Mouse (Mus musculus): ENCODE data around the gene R3hdm2. TPM values are rescaled to one million over a fixed set of nuclear protein-coding genes. Genes with fewer than 3 reads are reported as not detected.

Gene R3hdm2
- total and polyA plus RNA-seq, 2 experiments from 2014 or later = 39.3 to 60.6 TPM

DNA sequence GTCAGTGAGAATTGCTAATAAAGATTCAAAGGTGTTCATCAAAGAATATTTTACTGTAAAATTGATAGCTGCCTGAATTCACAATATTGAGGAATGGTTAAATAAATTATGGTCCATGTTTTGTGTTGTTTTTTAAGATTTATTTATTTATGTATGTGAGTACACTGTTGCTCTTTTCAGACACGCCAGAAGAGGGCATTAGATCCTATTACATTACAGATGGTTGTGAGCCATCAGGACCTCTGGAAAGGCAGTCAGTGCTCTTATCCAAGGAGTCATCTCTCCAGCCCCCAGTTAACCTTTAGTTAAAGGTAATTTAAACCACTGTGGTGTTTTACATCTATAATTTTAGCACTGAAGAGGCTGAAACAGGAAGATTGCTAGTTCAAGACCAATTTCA, 49.4 kb downstream of the R3hdm2 start:
- ATAC-seq (no peak), DNase-seq (ENCODE audit: low spot score) (no peak)
- Histone ChIP-seq H3K4me1 (ENCODE audit: insufficient read depth, low read length) (no peaks in the 10 kb centered on the region), H3K4me2 (ENCODE audit: low read depth, low read length) (no peak overlapping the region), H3K27me3 (ENCODE audit: insufficient read depth, low read length) (no peaks in the 10 kb centered on the region), H3K27ac (no peak overlapping the region), H3K9ac (replicated peaks; ENCODE audit: low read length) (no peak overlapping the region), H3K9me3 (ENCODE audit: low read length) (no peaks in the 10 kb centered on the region), H3K4me3 (ENCODE audit: low read length) (no peak overlapping the region), H3K36me3 (ENCODE audit: insufficient read depth, low read length) (no peaks in the 10 kb centered on the region)
- 70% methylated on average over 1 of the region's 1 CpGs for WGBS
- peak; percentile 32 for TF ChIP-seq CTCF (IDR thresholded peaks at IDR 0.05; ENCODE audit: low read depth)

GRCm38 (mm10) chr10:127432466-127432865, 52.3 kb downstream of the R3hdm2 start:
- DNase-seq (ENCODE audit: low spot score) (no peak), ATAC-seq (no peak)
- H3K9me3 ChIP-seq (ENCODE audit: low read length) = no peaks in the 10 kb centered on the region
- no peaks in the 10 kb centered on the region for H3K4me1 ChIP-seq (ENCODE audit: insufficient read depth, low read length)
- no peak overlapping the region for H3K9ac ChIP-seq (replicated peaks; ENCODE audit: low read length)
- no peaks in the 10 kb centered on the region; the same call in 1 of the 2 replicates for H3K36me3 ChIP-seq (ENCODE audit: insufficient read depth, low read length)
- 97% methylated on average over 4 of the region's 4 CpGs for WGBS
- no peak overlapping the region for H3K27ac ChIP-seq
- H3K4me3 ChIP-seq (ENCODE audit: low read length) = no peak overlapping the region
- no peaks in the 10 kb centered on the region for H3K27me3 ChIP-seq (ENCODE audit: insufficient read depth, low read length)
- no peak for TF ChIP-seq CTCF (IDR thresholded peaks at IDR 0.05; ENCODE audit: low read depth)
- H3K4me2 ChIP-seq (ENCODE audit: low read depth, low read length) = no peak overlapping the region

DNA sequence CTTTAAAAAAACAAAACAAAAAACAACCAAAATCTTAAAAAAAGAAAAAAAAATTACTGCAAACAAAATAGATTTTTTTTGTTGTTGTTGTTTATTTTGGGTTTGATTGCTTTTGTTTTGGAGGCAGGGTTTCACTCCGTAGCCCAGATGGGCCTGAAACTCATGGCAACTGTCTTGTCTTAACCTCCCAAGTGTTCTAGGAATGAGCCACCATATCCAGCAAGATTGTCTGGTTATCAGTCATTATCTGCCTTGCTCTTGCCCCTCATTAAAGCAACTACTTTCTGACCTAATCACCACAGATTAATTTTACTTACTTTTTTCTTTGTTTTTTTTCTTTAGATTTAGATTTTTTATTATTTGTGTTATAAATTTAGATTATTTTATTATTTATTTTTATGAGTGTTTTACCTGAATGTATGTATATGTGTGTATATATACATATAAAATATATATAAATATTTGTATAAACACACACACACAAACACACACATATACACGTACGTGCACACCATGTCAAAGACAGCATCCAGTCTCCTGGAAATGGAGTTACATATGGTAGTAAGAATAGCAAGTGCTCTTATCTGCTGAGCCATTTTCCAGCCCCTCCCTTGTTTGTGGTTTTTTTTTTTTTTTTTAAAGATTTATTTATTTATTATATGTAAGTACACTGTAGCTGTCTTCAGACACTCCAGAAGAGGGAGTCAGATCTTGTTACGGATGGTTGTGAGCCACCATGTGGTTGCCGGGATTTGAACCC, 57.4 kb downstream of the R3hdm2 start:
- no peaks in the 10 kb centered on the region for H3K4me1 ChIP-seq (ENCODE audit: insufficient read depth, low read length)
- no peak overlapping the region for H3K4me3 ChIP-seq (ENCODE audit: low read length)
- DNase-seq (ENCODE audit: low spot score) (no peak), ATAC-seq (no peak)
- 87% methylated on average over 5 of the region's 5 CpGs for WGBS
- no peak overlapping the region for H3K4me2 ChIP-seq (ENCODE audit: low read depth, low read length)
- no peaks in the 10 kb centered on the region for H3K9me3 ChIP-seq (ENCODE audit: low read length)
- H3K27me3 ChIP-seq (ENCODE audit: insufficient read depth, low read length) = no peaks in the 10 kb centered on the region
- no peak overlapping the region for H3K27ac ChIP-seq
- no peak for TF ChIP-seq CTCF (IDR thresholded peaks at IDR 0.05; ENCODE audit: low read depth)
- H3K9ac ChIP-seq (replicated peaks; ENCODE audit: low read length) = no peak overlapping the region
- no peaks in the 10 kb centered on the region; the same call in 1 of the 2 replicates for H3K36me3 ChIP-seq (ENCODE audit: insufficient read depth, low read length)

DNA sequence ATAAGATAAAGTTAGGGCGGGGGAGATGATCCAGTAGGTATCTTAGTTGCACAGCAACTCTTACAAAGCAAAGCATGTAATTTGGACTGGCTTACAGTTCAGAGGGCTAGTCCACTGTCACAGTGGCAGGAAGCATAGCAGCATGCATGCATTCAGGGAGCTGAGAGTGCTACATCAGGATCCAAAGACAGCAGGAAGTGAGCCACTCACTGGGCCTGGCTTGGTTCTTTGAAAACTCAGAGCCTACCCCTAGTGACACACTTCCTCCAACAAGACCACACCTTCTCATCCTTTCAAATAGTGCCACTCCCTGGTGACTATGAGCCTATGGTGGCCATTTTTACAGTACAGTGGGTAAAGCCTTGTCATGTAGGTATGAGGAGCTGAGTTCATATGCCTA, 73.6 kb downstream of the R3hdm2 start:
- ATAC-seq (no peak), DNase-seq (ENCODE audit: low spot score) (no peak)
- Histone ChIP-seq H3K27me3 (ENCODE audit: insufficient read depth, low read length) (no peaks in the 10 kb centered on the region), H3K9me3 (ENCODE audit: low read length) (no peaks in the 10 kb centered on the region), H3K4me2 (ENCODE audit: low read depth, low read length) (no peak overlapping the region), H3K9ac (replicated peaks; ENCODE audit: low read length) (no peak overlapping the region), H3K4me1 (ENCODE audit: insufficient read depth, low read length) (no peaks in the 10 kb centered on the region), H3K36me3 (ENCODE audit: insufficient read depth, low read length) (peaks cover 62% of the 10 kb centered on the region), H3K27ac (no peak overlapping the region), H3K4me3 (ENCODE audit: low read length) (no peak overlapping the region)
- no peak for TF ChIP-seq CTCF (IDR thresholded peaks at IDR 0.05; ENCODE audit: low read depth)
- 83% methylated on average over 1 of the region's 1 CpGs for WGBS

DNA sequence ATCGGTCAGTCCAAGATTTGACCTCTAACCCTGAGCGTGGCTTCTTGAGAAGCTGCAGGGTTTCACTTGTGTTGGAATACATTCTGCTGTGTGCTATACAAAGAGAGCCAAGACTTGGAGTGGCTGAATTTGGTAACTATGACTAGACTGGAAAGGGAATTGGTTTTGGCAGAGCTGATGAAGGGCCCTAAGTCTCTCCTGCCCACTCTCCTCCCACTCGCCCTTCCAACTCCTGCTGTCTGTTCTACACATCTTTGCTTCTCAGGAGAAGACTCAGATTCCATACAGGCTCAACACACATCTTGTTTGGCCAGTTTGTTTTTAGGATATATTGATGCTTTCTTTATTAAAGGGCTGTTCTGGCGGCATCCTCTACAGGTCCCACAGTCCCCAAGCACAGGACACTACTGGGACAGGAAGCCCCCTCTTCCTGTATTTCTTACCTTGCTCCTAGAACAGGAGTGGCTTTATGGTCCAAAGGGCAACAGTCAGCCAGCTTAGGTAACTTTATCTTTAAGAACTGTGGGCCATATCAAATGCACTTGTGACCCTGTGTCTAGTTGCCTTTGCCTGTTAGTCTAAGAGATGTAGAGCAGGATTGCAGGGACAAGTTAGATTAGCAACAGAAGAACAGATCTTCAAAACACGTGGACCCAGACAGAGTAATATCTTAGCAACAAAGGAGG, 82.4 kb downstream of the R3hdm2 start:
- Histone ChIP-seq H3K9ac (replicated peaks; ENCODE audit: low read length) (no peak overlapping the region), H3K27ac (no peak overlapping the region), H3K36me3 (ENCODE audit: insufficient read depth, low read length) (peaks cover 48% of the 10 kb centered on the region)

DNA sequence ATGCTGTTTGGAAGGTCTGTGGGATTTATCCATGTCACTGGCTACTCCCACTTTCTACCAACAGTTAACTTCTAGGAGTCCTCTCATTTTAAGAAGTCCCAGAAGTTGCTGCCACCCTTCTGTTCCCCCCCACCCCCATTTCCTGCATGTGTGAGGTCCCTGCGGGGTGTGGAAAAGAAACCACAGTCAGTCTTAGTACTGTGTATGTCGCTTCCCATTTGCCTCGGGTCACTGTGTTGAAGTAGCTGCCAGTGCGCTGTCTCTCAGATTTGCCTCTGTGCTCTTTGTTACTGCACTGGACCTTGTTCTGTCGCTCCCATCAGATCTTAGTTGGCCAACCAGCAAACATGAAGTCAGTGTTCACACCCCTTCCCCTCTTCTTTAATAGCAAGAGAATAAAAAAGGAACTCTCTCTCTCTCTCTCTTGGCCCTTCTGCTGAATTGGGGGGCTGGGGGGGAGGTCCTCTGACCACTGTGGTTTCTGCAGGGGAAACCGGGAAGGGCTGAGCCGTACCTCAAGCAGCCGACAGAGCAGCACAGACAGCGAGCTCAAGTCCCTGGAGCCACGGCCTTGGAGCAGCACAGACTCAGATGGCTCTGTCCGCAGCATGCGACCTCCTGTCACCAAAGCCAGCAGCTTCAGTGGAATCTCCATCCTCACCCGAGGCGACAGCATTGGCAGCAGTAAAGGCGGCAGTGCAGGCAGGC, 91.3 kb downstream of the R3hdm2 start:
- H3K9me3 ChIP-seq (ENCODE audit: low read length) = no peaks in the 10 kb centered on the region
- no peaks in the 10 kb centered on the region for H3K4me1 ChIP-seq (ENCODE audit: insufficient read depth, low read length)
- H3K4me2 ChIP-seq (ENCODE audit: low read depth, low read length) = no peak overlapping the region
- H3K9ac ChIP-seq (replicated peaks; ENCODE audit: low read length) = no peak overlapping the region
- H3K27me3 ChIP-seq (ENCODE audit: insufficient read depth, low read length) = no peaks in the 10 kb centered on the region
- H3K36me3 ChIP-seq (ENCODE audit: insufficient read depth, low read length) = peaks cover 32% of the 10 kb centered on the region; the same call in 1 of the 2 replicates
- ATAC-seq (no peak), DNase-seq (ENCODE audit: low spot score) (no peak)
- no peak overlapping the region for H3K27ac ChIP-seq
- TF ChIP-seq CTCF (IDR thresholded peaks at IDR 0.05; ENCODE audit: low read depth) = no peak
- WGBS = 73% methylated on average over 15 of the region's 15 CpGs
- no peak overlapping the region for H3K4me3 ChIP-seq (ENCODE audit: low read length)

More for the DNA sequence above, 82.4 kb downstream of the R3hdm2 start:
- Histone ChIP-seq H3K27me3 (ENCODE audit: insufficient read depth, low read length) (no peaks in the 10 kb centered on the region), H3K4me1 (ENCODE audit: insufficient read depth, low read length) (no peaks in the 10 kb centered on the region), H3K9me3 (ENCODE audit: low read length) (no peaks in the 10 kb centered on the region), H3K4me3 (ENCODE audit: low read length) (no peak overlapping the region), H3K4me2 (ENCODE audit: low read depth, low read length) (no peak overlapping the region)
- no peak for TF ChIP-seq CTCF (IDR thresholded peaks at IDR 0.05; ENCODE audit: low read depth)
- no peak for ATAC-seq
- DNase-seq (ENCODE audit: low spot score) = no peak
- WGBS = 60% methylated on average over 5 of the region's 5 CpGs

Data from hindbrain, postnatal 0 days (tissue).